Mouse (Mus musculus): ENCODE data around the gene B230217C12Rik. TPM values are rescaled to one million over a fixed set of nuclear protein-coding genes. Genes with fewer than 3 reads are reported as not detected.

Gene B230217C12Rik
- polyA plus RNA-seq (2012; ENCODE audit: low replicate concordance), result 0.34 TPM in 1 of 2 replicates, not detected in the other

GRCm38 (mm10) chr11:97840539-97840954 lies at the start of gene B230217C12Rik:
Gene B230217C12Rik (plus strand): TSS chr11:97840780.

GRCm38 (mm10) chr11:97798782-97799145 lies 41.8 kb upstream of the B230217C12Rik start, which contains the start of gene Lasp1:
Gene Lasp1 (plus strand): TSS chr11:97799000.

GRCm38 (mm10) chr11:97883918-97884600 lies 43.5 kb downstream of the B230217C12Rik start, which contains the start of gene Fbxo47:
Gene Fbxo47 (minus strand): TSS chr11:97884154.

Other genes starting within 250 kb of the B230217C12Rik start
- gene Epop, start 211.1 kb upstream of the B230217C12Rik start, polyA plus RNA-seq (2012; ENCODE audit: low replicate concordance), result 14.7 and 27.2 TPM in 2 replicates
- gene Mllt6, start 177.4 kb upstream of the B230217C12Rik start, polyA plus RNA-seq (2012; ENCODE audit: low replicate concordance), result 51.6 and 57.1 TPM in 2 replicates
- gene Cisd3, start 155.0 kb upstream of the B230217C12Rik start, polyA plus RNA-seq (2012; ENCODE audit: low replicate concordance), result 1.3 TPM in 1 of 2 replicates, not detected in the other
- 11.3 and 21.5 TPM in 2 replicates for gene Pcgf2, start 140.3 kb upstream of the B230217C12Rik start, polyA plus RNA-seq (2012; ENCODE audit: low replicate concordance)
- gene Psmb3, start 137.4 kb upstream of the B230217C12Rik start, polyA plus RNA-seq (2012; ENCODE audit: low replicate concordance), result 19.4 and 136 TPM in 2 replicates
- gene Pip4k2b, start 96.1 kb upstream of the B230217C12Rik start, polyA plus RNA-seq (2012; ENCODE audit: low replicate concordance), result 22.9 and 26.5 TPM in 2 replicates
- gene Cwc25, start 74.2 kb upstream of the B230217C12Rik start, polyA plus RNA-seq (2012; ENCODE audit: low replicate concordance), result 9.5 and 15.2 TPM in 2 replicates
- 1.4 TPM in 1 of 2 replicates, not detected in the other for gene 1700001P01Rik, start 64.9 kb upstream of the B230217C12Rik start, polyA plus RNA-seq (2012; ENCODE audit: low replicate concordance)
- 28.5 and 58.3 TPM in 2 replicates for gene Rpl23, start 58.3 kb upstream of the B230217C12Rik start, polyA plus RNA-seq (2012; ENCODE audit: low replicate concordance)
- 26.1 and 92.3 TPM in 2 replicates for gene Lasp1, start 41.8 kb upstream of the B230217C12Rik start, polyA plus RNA-seq (2012; ENCODE audit: low replicate concordance)
- gene Fbxo47, start 43.4 kb downstream of the B230217C12Rik start, polyA plus RNA-seq (2012; ENCODE audit: low replicate concordance), result not detected in 2 replicates
- gene Plxdc1, start 145.7 kb downstream of the B230217C12Rik start, polyA plus RNA-seq (2012; ENCODE audit: low replicate concordance), result 1.2 and 1.7 TPM in 2 replicates
- 2.2 and 3.6 TPM in 2 replicates for gene Arl5c, start 155.4 kb downstream of the B230217C12Rik start, polyA plus RNA-seq (2012; ENCODE audit: low replicate concordance)
- 2.1 and 2.2 TPM in 2 replicates for gene Cacnb1, start 182.3 kb downstream of the B230217C12Rik start, polyA plus RNA-seq (2012; ENCODE audit: low replicate concordance)
- gene Rpl19, start 185.9 kb downstream of the B230217C12Rik start, polyA plus RNA-seq (2012; ENCODE audit: low replicate concordance), result 412 and 530 TPM in 2 replicates
- 3.7 and 5.5 TPM in 2 replicates for gene Stac2, start 212.7 kb downstream of the B230217C12Rik start, polyA plus RNA-seq (2012; ENCODE audit: low replicate concordance)